Mouse (Mus musculus) cortical plate, adult 2 months (tissue): ENCODE results near the gene Ebf3.

Experiments used
- CTCF ChIP-seq: fragments of 200-500 bp; IDR thresholded peaks from 2 replicates; pipeline ENCODE4 v1.5.1; 2011; ENCODE audit warnings: mild to moderate bottlenecking, control low read depth, low read length; ENCODE audit not compliant: insufficient read depth; ENCODE audit errors: extremely low read depth
- POLR2A ChIP-seq: fragments of 200-500 bp; IDR thresholded peaks from 2 replicates; pipeline ENCODE4 v1.6.1; 2011; ENCODE audit warnings: mild to moderate bottlenecking, low read length, control low read depth; ENCODE audit not compliant: insufficient read depth; ENCODE audit errors: extremely low read depth

DNA sequence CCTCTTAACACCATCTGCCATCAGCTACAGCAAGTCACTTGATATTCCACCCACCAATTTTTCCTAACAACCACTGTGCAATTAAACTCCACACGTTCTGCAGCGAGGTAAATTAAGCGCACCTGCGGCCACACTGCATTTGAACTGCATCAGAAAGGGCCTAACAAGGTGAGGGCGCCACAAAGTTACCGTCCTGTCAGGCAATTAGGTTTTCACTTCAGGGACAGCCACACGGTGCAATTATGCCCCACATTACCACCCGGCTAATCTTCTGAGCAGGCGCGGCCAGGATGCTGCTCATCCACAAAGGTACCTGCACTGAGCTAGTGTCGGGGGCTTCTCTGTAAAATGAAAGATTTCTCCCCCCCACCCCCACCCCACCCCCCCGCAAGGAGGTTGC is 76.8 kb downstream of the Ebf3 start:
- TF ChIP-seq CTCF (no peak), POLR2A (no peak)
